Mouse (Mus musculus) activated CD4-positive, CD25-positive, alpha-beta regulatory T cell, adult 4 months (primary cell): ENCODE measurements around the gene Flywch1. TPM values are rescaled to one million over a fixed set of nuclear protein-coding genes. Genes with fewer than 3 reads are reported as not detected.

ENCODE experiments used
- polyA plus RNA-seq, 2 experiments: library from polyadenylated mRNA; unstranded; fragments of 100-300 nt; shearing (Covaris generic); gene quantifications; one replicate each; pipeline ENCODE4 v1.2.1; 2017

Flywch1 gene
- polyA plus RNA-seq, 2 experiments from 2014 or later = 13.2 to 13.3 TPM

Other genes with a start within 250 kb of the Flywch1 start
- 1 to 10 TPM; 4.3 to 4.9 TPM for gene Zfp213, start 207.4 kb downstream of the Flywch1 start, polyA plus RNA-seq
- not detected for gene Zfp13, start 172.1 kb downstream of the Flywch1 start, polyA plus RNA-seq
- 1 to 10 TPM; 1.3 to 3.4 TPM for gene Zscan10, start 170.7 kb downstream of the Flywch1 start, polyA plus RNA-seq
- 1 to 10 TPM; 1.0 to 2.0 TPM for gene Mmp25, start 126.3 kb downstream of the Flywch1 start, polyA plus RNA-seq
- gene Bicdl2, start 111.1 kb downstream of the Flywch1 start, polyA plus RNA-seq = under 1 TPM in 1 of 2 experiments, not detected in 1; 0.49 TPM
- 10 to 100 TPM; 62.9 to 71.5 TPM for gene Hcfc1r1, start 98.0 kb downstream of the Flywch1 start, polyA plus RNA-seq
- gene Thoc6, start 97.7 kb downstream of the Flywch1 start, polyA plus RNA-seq = 10 to 100 TPM; 35.6 to 37.7 TPM
- gene Tnfrsf12a, start 94.1 kb downstream of the Flywch1 start, polyA plus RNA-seq = 1 to 10 TPM; 5.6 to 6.5 TPM
- gene Cldn6, start 92.4 kb downstream of the Flywch1 start, polyA plus RNA-seq = not detected
- gene Cldn9, start 87.6 kb downstream of the Flywch1 start, polyA plus RNA-seq = not detected
- gene 1520401A03Rik, start 48.8 kb downstream of the Flywch1 start, polyA plus RNA-seq = not detected
- gene Pkmyt1, start 45.3 kb downstream of the Flywch1 start, polyA plus RNA-seq = 10 to 100 TPM; 12.2 to 13.0 TPM
- 1 to 10 TPM in 1 of 2 experiments, under 1 TPM in 1; 0.91 to 2.7 TPM for gene Paqr4, start 30.7 kb downstream of the Flywch1 start, polyA plus RNA-seq
- gene Kremen2, start 25.8 kb downstream of the Flywch1 start, polyA plus RNA-seq = 1 to 10 TPM in 1 of 2 experiments, under 1 TPM in 1; 0.71 to 1.2 TPM
- 1 to 10 TPM; 2.2 to 3.2 TPM for gene Flywch2, start 14.5 kb upstream of the Flywch1 start, polyA plus RNA-seq
- gene Srrm2, start 18.9 kb upstream of the Flywch1 start, polyA plus RNA-seq = 100 to 1,000 TPM; 234 to 326 TPM
- 100 to 1,000 TPM; 686 to 746 TPM for gene Elob, start 57.5 kb upstream of the Flywch1 start, polyA plus RNA-seq
- 1 to 10 TPM; 1.1 to 2.4 TPM for gene Prss33, start 64.5 kb upstream of the Flywch1 start, polyA plus RNA-seq
- gene Prss32, start 72.3 kb upstream of the Flywch1 start, polyA plus RNA-seq = 1 to 10 TPM in 1 of 2 experiments, not detected in 1; 2.6 TPM
- gene Prss41, start 72.6 kb upstream of the Flywch1 start, polyA plus RNA-seq = 10 to 100 TPM in 1 of 2 experiments, 1 to 10 TPM in 1; 6.4 to 10.5 TPM
- not detected for gene Prss21, start 96.5 kb upstream of the Flywch1 start, polyA plus RNA-seq
- gene Dcpp1, start 109.3 kb upstream of the Flywch1 start, polyA plus RNA-seq = not detected
- not detected for gene Dcpp2, start 109.3 kb upstream of the Flywch1 start, polyA plus RNA-seq
- gene Dcpp3, start 145.9 kb upstream of the Flywch1 start, polyA plus RNA-seq = not detected
- not detected for gene Sbp, start 170.1 kb upstream of the Flywch1 start, polyA plus RNA-seq
- not detected for gene Sbpl, start 183.7 kb upstream of the Flywch1 start, polyA plus RNA-seq
- under 1 TPM in 1 of 2 experiments, not detected in 1; 0.73 TPM for gene Prss30, start 209.0 kb upstream of the Flywch1 start, polyA plus RNA-seq
- not detected for gene Prss22, start 226.5 kb upstream of the Flywch1 start, polyA plus RNA-seq